Mouse (Mus musculus): ENCODE data around the gene Ociad2.

Ociad2 gene

GRCm38 (mm10) chr5:73340723-73341235 lies at the start of gene Ociad2:
TSS of gene Ociad2 (minus strand) at chr5:73341028.
- no peak for DNase-seq

GRCm38 (mm10) chr5:73383647-73383970 lies 42.8 kb upstream of the Ociad2 start:
- DNase-seq: no peak

GRCm38 (mm10) chr5:73382737-73383646 lies 42.2 kb upstream of the Ociad2 start:
- DNase-seq: peak; percentile 75

GRCm38 (mm10) chr5:73381976-73382540 lies 41.2 kb upstream of the Ociad2 start:
- DNase-seq: no peak

GRCm38 (mm10) chr5:73381510-73381909 lies 40.7 kb upstream of the Ociad2 start:
- DNase-seq: no peak

GRCm38 (mm10) chr5:73380829-73381228 lies 40.0 kb upstream of the Ociad2 start:
- no peak for DNase-seq

GRCm38 (mm10) chr5:73379908-73380307 lies 39.1 kb upstream of the Ociad2 start:
- DNase-seq: peak; percentile 95

- no peak for DNase-seq
Measured at GRCm38 (mm10) chr5:73376491-73376890, 35.7 kb upstream of the Ociad2 start.

- DNase-seq: no peak
Measured at GRCm38 (mm10) chr5:73376041-73376440, 35.2 kb upstream of the Ociad2 start.

GRCm38 (mm10) chr5:73373184-73373583 lies 32.4 kb upstream of the Ociad2 start:
- no peak for DNase-seq

GRCm38 (mm10) chr5:73372601-73373000 lies 31.8 kb upstream of the Ociad2 start:
- no peak for DNase-seq

GRCm38 (mm10) chr5:73369731-73370130 lies 28.9 kb upstream of the Ociad2 start:
- DNase-seq: no peak

GRCm38 (mm10) chr5:73368845-73369447 lies 28.1 kb upstream of the Ociad2 start:
- DNase-seq: no peak

GRCm38 (mm10) chr5:73367906-73368305 lies 27.1 kb upstream of the Ociad2 start:
- DNase-seq: no peak

GRCm38 (mm10) chr5:73364107-73364864 lies 23.5 kb upstream of the Ociad2 start:
- DNase-seq: no peak

- DNase-seq: no peak
Measured at GRCm38 (mm10) chr5:73362791-73363190, 22.0 kb upstream of the Ociad2 start.

GRCm38 (mm10) chr5:73362338-73362737 lies 21.5 kb upstream of the Ociad2 start:
- no peak for DNase-seq

- no peak for DNase-seq
Measured at GRCm38 (mm10) chr5:73360240-73360639, 19.4 kb upstream of the Ociad2 start.

- DNase-seq: peak; percentile 39
Measured at GRCm38 (mm10) chr5:73359752-73360141, 18.9 kb upstream of the Ociad2 start.

GRCm38 (mm10) chr5:73359134-73359751 lies 18.4 kb upstream of the Ociad2 start:
- DNase-seq: no peak

GRCm38 (mm10) chr5:73355393-73355792 lies 14.6 kb upstream of the Ociad2 start:
- no peak for DNase-seq

GRCm38 (mm10) chr5:73353978-73354377 lies 13.2 kb upstream of the Ociad2 start:
- no peak for DNase-seq

- peak; percentile 47 for DNase-seq
Measured at GRCm38 (mm10) chr5:73353519-73353918, 12.7 kb upstream of the Ociad2 start.

All from right cerebral cortex, postnatal 14 days (tissue).